Mouse (Mus musculus): ENCODE results near the gene Odaph. TPM values are rescaled to one million over a fixed set of nuclear protein-coding genes. Genes with fewer than 3 reads are reported as not detected.

Odaph gene
- polyA plus RNA-seq, 1 experiment from 2014 or later, result 0.20 TPM

DNA sequence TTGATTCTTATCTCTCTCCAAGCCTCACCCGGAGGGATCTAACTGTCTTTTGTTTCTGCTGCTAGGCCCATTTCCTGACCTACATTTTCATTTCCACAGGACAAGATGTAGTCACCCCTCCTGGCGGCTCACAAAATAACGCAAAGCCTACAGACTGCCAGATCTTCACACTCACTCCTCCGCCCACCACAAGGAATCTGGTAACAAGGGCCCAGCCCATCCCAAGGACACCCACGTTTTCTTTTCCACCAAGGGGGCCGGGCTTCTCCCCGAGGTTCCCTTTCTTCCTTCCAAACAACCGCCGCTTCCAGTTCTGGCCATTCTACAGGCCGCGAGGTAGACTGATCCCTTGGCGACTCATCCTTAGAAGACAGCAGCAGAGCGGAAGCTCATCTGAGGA, 7.3 kb downstream of the Odaph start:
- Histone ChIP-seq H3K27ac (no peak overlapping the region), H3K9me3 (no peaks in the 10 kb centered on the region), H3K36me3 (no peaks in the 10 kb centered on the region), H3K9ac (no peak overlapping the region), H3K27me3 (no peaks in the 10 kb centered on the region), H3K4me1 (no peaks in the 10 kb centered on the region), H3K4me3 (no peak overlapping the region), H3K4me2 (no peak overlapping the region)
- ATAC-seq (ENCODE audit: insufficient number of reproducible peaks, low FRiP score, low TSS enrichment, low read depth), result no peak
- 61% methylated on average over 13 of the region's 13 CpGs for WGBS

DNA sequence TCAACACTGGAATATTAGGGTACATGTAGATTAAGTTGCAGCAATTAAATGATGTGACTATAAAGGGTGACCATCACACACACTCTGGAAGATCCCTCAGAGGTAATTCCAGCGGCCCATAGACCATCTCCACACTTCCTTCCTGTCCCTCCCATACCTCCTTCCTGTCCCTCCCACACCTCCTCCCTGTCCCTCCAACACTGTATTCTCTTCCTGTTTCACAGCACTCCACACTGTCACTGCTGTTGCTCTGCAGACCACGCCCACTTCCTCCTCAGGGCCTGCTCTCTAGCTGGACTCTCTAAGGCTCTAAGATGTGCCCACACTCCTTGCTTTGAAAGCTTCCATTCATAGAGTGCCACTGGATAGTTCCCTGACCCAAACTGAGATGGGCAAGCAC, 13.5 kb downstream of the Odaph start:
- no peak overlapping the region for H3K4me2 ChIP-seq
- H3K36me3 ChIP-seq, result no peaks in the 10 kb centered on the region
- H3K9ac ChIP-seq, result no peak overlapping the region
- no peaks in the 10 kb centered on the region for H3K27me3 ChIP-seq
- H3K4me3 ChIP-seq, result no peak overlapping the region
- no peak overlapping the region for H3K27ac ChIP-seq
- H3K4me1 ChIP-seq, result no peaks in the 10 kb centered on the region
- 68% methylated on average over 2 of the region's 2 CpGs for WGBS
- H3K9me3 ChIP-seq, result no peaks in the 10 kb centered on the region
- no peak for ATAC-seq (ENCODE audit: insufficient number of reproducible peaks, low FRiP score, low TSS enrichment, low read depth)

DNA sequence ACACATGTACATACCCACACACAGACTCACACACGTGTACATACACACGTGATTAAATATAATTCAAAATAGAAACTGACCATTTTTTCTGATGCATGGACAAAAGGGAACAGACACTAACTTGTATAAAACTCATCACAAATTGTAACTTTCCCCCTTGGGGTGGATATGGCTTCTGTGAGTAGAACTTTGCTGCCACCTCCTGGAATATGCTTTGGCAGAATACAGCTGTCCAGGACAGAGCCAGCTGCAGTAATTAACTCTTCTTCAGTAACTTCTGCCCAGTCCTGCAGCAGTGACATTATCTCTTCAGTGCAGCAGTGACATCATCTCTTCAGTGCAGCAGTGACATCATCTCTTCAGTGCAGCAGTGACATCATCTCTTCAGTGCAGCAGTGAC, 15.7 kb downstream of the Odaph start:
- H3K4me1 ChIP-seq, result no peaks in the 10 kb centered on the region
- no peak overlapping the region for H3K4me3 ChIP-seq
- no peak overlapping the region for H3K27ac ChIP-seq
- WGBS, result 65% methylated on average over 2 of the region's 2 CpGs
- H3K9me3 ChIP-seq, result no peaks in the 10 kb centered on the region
- H3K9ac ChIP-seq, result no peak overlapping the region
- no peaks in the 10 kb centered on the region for H3K36me3 ChIP-seq
- no peak for ATAC-seq (ENCODE audit: insufficient number of reproducible peaks, low FRiP score, low TSS enrichment, low read depth)
- H3K27me3 ChIP-seq, result no peaks in the 10 kb centered on the region
- H3K4me2 ChIP-seq, result no peak overlapping the region

DNA sequence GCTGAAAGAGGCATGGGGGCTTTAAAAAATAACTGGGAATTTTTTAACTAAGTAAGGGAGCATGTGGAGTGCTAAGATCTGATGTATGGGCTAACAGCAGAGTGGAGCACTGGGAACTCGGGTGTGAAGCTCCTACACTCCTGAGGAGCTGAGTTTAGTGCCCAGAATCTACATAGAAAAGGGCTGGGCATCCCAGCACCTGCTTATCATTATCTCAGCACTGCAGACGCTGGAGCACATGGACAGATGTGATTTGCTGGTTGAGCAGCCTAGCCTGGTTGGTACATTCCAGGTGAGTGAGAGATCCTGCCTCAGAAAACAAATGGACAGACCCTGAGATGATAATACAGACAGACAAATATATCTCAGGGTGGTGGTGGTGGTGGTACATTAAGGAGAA, 22.6 kb downstream of the Odaph start:
- no peak overlapping the region for H3K4me3 ChIP-seq
- no peaks in the 10 kb centered on the region for H3K36me3 ChIP-seq
- WGBS, result 22% methylated on average over 2 of the region's 2 CpGs
- H3K4me1 ChIP-seq, result no peaks in the 10 kb centered on the region
- H3K27ac ChIP-seq, result no peak overlapping the region
- H3K9ac ChIP-seq, result no peak overlapping the region
- no peak for ATAC-seq (ENCODE audit: insufficient number of reproducible peaks, low FRiP score, low TSS enrichment, low read depth)
- H3K27me3 ChIP-seq, result no peaks in the 10 kb centered on the region
- no peak overlapping the region for H3K4me2 ChIP-seq
- H3K9me3 ChIP-seq, result no peaks in the 10 kb centered on the region

DNA sequence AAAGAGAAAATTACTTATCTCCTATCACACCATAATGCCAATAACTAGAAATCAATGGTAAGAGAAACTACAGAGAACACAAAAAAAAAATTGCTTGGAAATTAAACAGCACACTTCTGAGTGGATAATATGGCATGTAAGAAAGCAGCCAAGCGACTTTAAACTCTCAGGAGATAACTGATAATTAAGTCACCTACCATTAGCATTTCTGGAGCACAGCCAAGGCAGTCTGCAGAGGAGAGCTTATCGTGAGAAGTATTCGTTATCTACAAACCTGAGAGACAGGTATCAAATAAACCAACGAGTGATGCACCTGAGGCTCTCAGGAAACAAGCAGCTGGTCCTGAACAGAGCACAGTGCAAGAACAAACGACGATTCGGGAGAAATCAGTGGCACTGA, 24.5 kb downstream of the Odaph start:
- no peaks in the 10 kb centered on the region for H3K36me3 ChIP-seq
- no peak for ATAC-seq (ENCODE audit: insufficient number of reproducible peaks, low FRiP score, low TSS enrichment, low read depth)
- H3K4me1 ChIP-seq, result no peaks in the 10 kb centered on the region
- H3K27me3 ChIP-seq, result no peaks in the 10 kb centered on the region
- H3K27ac ChIP-seq, result no peak overlapping the region
- no peak overlapping the region for H3K4me3 ChIP-seq
- no peak overlapping the region for H3K4me2 ChIP-seq
- no peaks in the 10 kb centered on the region for H3K9me3 ChIP-seq
- no peak overlapping the region for H3K9ac ChIP-seq
- WGBS, result 61% methylated on average over 7 of the region's 7 CpGs

DNA sequence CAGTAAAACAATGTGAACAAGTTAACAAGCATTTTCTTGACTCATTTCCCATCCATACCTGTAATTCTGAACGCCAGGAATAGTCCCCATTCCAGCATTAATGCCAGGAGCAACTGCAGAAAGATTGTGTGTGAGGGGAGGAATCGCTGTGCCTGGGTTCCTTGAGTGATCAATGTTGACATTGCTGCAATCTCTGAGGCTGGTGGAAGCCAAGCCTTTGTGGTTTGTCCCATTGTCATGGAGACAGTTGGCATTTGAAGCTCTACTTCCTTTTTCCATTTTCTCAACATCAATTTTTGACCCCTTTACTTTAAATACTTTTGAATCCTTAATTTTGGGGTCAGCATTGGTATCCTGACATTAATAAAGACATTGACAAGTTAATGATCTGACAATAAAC, 32.7 kb downstream of the Odaph start:
- Histone ChIP-seq H3K4me3 (no peak overlapping the region), H3K36me3 (no peaks in the 10 kb centered on the region), H3K27me3 (no peaks in the 10 kb centered on the region), H3K4me2 (no peak overlapping the region), H3K9me3 (no peaks in the 10 kb centered on the region), H3K4me1 (no peaks in the 10 kb centered on the region), H3K27ac (no peak overlapping the region), H3K9ac (no peak overlapping the region)
- ATAC-seq (ENCODE audit: insufficient number of reproducible peaks, low FRiP score, low TSS enrichment, low read depth), result no peak
- 50% methylated on average over 2 of the region's 2 CpGs for WGBS

DNA sequence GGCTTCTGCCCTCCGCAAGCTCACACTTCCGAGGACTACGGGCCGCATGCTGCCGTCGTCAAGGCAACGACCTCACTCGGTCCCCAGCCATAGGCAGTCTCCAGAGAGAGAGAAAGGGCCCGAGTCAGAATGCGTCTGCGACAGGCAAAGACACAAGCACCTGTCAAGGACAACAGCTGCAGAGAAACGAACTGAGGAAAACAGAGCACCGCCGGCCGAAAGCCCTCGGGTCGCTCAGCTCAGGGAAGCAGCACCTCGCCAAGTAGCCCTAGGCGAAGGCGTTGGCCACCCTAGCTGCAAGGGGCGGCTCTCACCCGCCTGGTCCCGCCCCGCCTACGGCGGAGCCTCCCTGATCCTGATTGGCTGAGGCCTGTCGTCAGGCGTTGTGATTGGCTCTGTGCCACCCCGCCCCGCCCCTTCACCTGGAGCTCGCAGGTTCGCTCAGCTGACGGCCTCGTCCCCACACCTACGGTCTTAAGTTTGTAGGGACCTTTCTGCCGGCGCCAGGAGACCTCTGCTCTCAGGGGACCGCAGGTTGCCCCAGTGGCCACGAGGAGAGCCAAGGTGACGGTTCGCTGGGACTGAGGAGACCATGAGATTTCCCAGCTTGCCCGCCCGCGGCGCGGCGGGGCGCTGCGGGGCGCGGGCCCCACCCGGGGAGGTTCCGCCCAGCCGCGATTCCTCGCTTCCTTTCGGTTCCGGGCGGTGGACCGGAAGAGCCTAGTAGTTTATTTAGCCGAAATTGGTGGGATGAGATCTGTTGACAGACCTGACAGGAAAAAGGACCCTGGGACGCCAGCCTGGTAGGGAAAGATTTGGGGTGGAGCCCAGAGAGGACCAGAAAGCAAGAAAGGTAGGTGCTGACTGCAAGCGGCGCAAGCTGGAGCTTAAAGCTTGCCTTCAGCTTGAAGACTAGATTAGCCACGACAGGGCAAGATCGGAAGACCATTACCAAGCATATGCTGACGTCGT, 55.4 kb downstream of the Odaph start:
- H3K27me3 ChIP-seq, result peaks cover 8% of the 10 kb centered on the region
- peak overlapping the region; percentile 39 for H3K9ac ChIP-seq
- H3K27ac ChIP-seq, result no peak overlapping the region
- peak; percentile 92 for ATAC-seq (ENCODE audit: insufficient number of reproducible peaks, low FRiP score, low TSS enrichment, low read depth)
- H3K9me3 ChIP-seq, result no peaks in the 10 kb centered on the region
- peaks cover 4% of the 10 kb centered on the region; the same call in 1 of the 2 replicates for H3K4me1 ChIP-seq
- WGBS, result under 1% methylated on average over 67 of the region's 68 CpGs
- no peaks in the 10 kb centered on the region for H3K36me3 ChIP-seq
- H3K4me3 ChIP-seq, result peak overlapping the region; percentile 82
- H3K4me2 ChIP-seq, result peak overlapping the region; percentile 96

DNA sequence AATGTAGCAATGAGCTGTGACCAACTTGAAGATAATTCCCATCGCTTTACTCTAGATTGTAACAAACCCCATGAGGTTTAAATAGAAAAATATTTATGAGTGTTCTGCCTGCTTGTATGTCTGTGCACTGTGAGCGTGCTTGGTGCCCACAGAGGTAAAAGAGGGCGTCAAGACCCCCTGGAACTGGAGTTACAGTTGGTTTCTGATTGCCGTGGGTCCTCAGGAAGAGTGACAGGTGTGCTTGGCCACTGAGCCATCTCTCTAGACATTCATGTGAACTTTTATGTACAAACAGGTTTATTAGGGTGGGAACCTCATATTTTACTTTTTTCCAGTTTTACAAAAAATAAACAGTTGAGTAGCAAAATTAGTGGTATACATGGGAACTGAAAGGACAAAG, 56.5 kb downstream of the Odaph start, which contains the start of gene Cdkl2:
TSS of gene Cdkl2 (minus strand) at position 101 of the 400 bp plus-strand sequence.
- 57% methylated on average over 4 of the region's 4 CpGs for WGBS
- Histone ChIP-seq H3K27ac (no peak within 1 kb of the TSS), H3K9ac (peak within 1 kb of the TSS; percentile 39), H3K27me3 (peaks cover 8% of the 10 kb centered on the region), H3K4me2 (peak within 1 kb of the TSS; percentile 96), H3K4me3 (peak within 1 kb of the TSS; percentile 82), H3K4me1 (peaks cover 4% of the 10 kb centered on the region; the same call in 1 of the 2 replicates), H3K36me3 (no peaks in the 10 kb centered on the region), H3K9me3 (no peaks in the 10 kb centered on the region)
- ATAC-seq (ENCODE audit: insufficient number of reproducible peaks, low FRiP score, low TSS enrichment, low read depth), result no peak

Other genes with a start within 250 kb of the Odaph start
- gene Rchy1, start 24.4 kb upstream of the Odaph start, polyA plus RNA-seq (2015; fragmentation: Nextera tagmentation; extraction: Ambion mirVana), result 78.8 and 82.2 TPM in 2 replicates
- 1.4 and 1.8 TPM in 2 replicates for gene Cdkl2, start 56.4 kb downstream of the Odaph start, polyA plus RNA-seq (2015; fragmentation: Nextera tagmentation; extraction: Ambion mirVana)
- gene G3bp2, start 96.2 kb downstream of the Odaph start, polyA plus RNA-seq (2015; fragmentation: Nextera tagmentation; extraction: Ambion mirVana), result 136 and 146 TPM in 2 replicates
- 51.9 and 53.1 TPM in 2 replicates for gene Uso1, start 150.5 kb downstream of the Odaph start, polyA plus RNA-seq (2015; fragmentation: Nextera tagmentation; extraction: Ambion mirVana)
- not detected in 2 replicates for gene U90926, start 227.9 kb downstream of the Odaph start, polyA plus RNA-seq (2015; fragmentation: Nextera tagmentation; extraction: Ambion mirVana)